Comparison of ENCODE assay signal across 21 mouse cellular contexts in genomic region chr10:5507478-5507877, GRCm38 (mm10).
"Had no signal": no experiment of that assay in that cellular context is flagged by ENCODE, and none has a peak within 500 bp of the region (broad histone marks: within the 10 kb centered on the region; RNA-seq: fewer than 3 reads in every experiment).

No protein-coding gene starts in this region.

- H3K9me3 ChIP-seq: lung, embryonic 15.5 days; midbrain, embryonic 12.5 days; neural tube, embryonic 13.5 days; neural tube, embryonic 15.5 days had no signal

- H3K27ac ChIP-seq: lung, embryonic 15.5 days; macrophage; midbrain, embryonic 10.5 days; midbrain, embryonic 12.5 days; neural tube, embryonic 13.5 days; neural tube, embryonic 15.5 days had no signal

- H3K4me1 ChIP-seq: lung, embryonic 15.5 days; midbrain, embryonic 10.5 days; midbrain, embryonic 12.5 days; neural tube, embryonic 13.5 days; neural tube, embryonic 15.5 days had no signal

- DNase-seq: lung, adult 2 months; lung, postnatal 14 days; lung, postnatal 36 days; midbrain, embryonic 14.5 days; retina, postnatal 1 day; right cerebral cortex, adult 18-20 months; right cerebral cortex, postnatal 25 days; right cerebral cortex, postnatal 4 days; spleen, adult 18-20 months; thymus, adult 2 months; thymus, postnatal 25 days; thymus, postnatal 4 days had no signal

- H3K4me3 ChIP-seq: lung, embryonic 15.5 days; midbrain, embryonic 10.5 days; midbrain, embryonic 12.5 days; myocyte; neural tube, embryonic 13.5 days; neural tube, embryonic 15.5 days had no signal

- H3K36me3 ChIP-seq: lung, embryonic 15.5 days; midbrain, embryonic 10.5 days; midbrain, embryonic 12.5 days; neural tube, embryonic 13.5 days; neural tube, embryonic 15.5 days had no signal

- ATAC-seq: lung, postnatal 0 days; midbrain, embryonic 16.5 days had no signal

- H3K27me3 ChIP-seq: lung, embryonic 15.5 days; midbrain, embryonic 12.5 days; neural tube, embryonic 13.5 days; neural tube, embryonic 15.5 days had no signal
